Mouse (Mus musculus) neural tube, embryonic 11.5 days (tissue): ENCODE measurements around the gene Bola1. TPM values are rescaled to one million over a fixed set of nuclear protein-coding genes. Genes with fewer than 3 reads are reported as not detected.
A peak's percentile ranks its signal among the peaks of the same experiment; 100 is the strongest.

Experiments used
- ATAC-seq: fragments of 200-750 bp; cut with Nextera tagmentation; 2 replicates; pipeline ENCODE4 v1.8.0; 2017; ENCODE audit warnings: moderate number of reproducible peaks, mild to moderate bottlenecking, moderate TSS enrichment, moderate library complexity; ENCODE audit not compliant: insufficient read depth, low FRiP score, low TSS enrichment
- DNase-seq: peaks from one replicate; pipeline ENCODE4 v3.0.0-alpha.2; 2015; ENCODE audit warnings: low spot score
- H3K27ac ChIP-seq: fragments of 300-500 bp; sonication (generic); 2 replicates; pipeline ENCODE4 v1.5.1; 2014; ENCODE audit warnings: low read depth, mild to moderate bottlenecking, low read length
- H3K27me3 ChIP-seq: fragments of 300-500 bp; sonication (generic); 2 replicates; pipeline ENCODE4 v1.6.1; 2014; ENCODE audit warnings: mild to moderate bottlenecking, low read length, mixed read lengths; ENCODE audit not compliant: control insufficient read depth, insufficient read depth
- H3K36me3 ChIP-seq: fragments of 300-500 bp; sonication (generic); 2 replicates; pipeline ENCODE4 v1.6.1; 2014; ENCODE audit warnings: mild to moderate bottlenecking, low read length, moderate library complexity, mixed read lengths; ENCODE audit not compliant: control insufficient read depth, insufficient read depth
- H3K4me1 ChIP-seq: fragments of 300-500 bp; sonication (generic); 2 replicates; pipeline ENCODE4 v1.6.1; 2014; ENCODE audit warnings: low read length, mixed read lengths; ENCODE audit not compliant: control insufficient read depth, insufficient read depth
- H3K4me2 ChIP-seq: fragments of 300-500 bp; sonication (generic); 2 replicates; pipeline ENCODE4 v1.6.1; 2014; ENCODE audit warnings: low read depth, mild to moderate bottlenecking, moderate library complexity
- H3K4me3 ChIP-seq: fragments of 300-500 bp; sonication (generic); 2 replicates; pipeline ENCODE4 v1.5.1; 2014; ENCODE audit warnings: low read depth, low read length
- H3K9ac ChIP-seq: fragments of 300-500 bp; sonication (generic); 2 replicates; pipeline ENCODE4 v1.6.1; 2014; ENCODE audit warnings: mild to moderate bottlenecking, low read length
- H3K9me3 ChIP-seq: fragments of 300-500 bp; sonication (generic); 2 replicates; pipeline ENCODE4 v1.6.1; 2016; ENCODE audit warnings: low read length; ENCODE audit not compliant: control insufficient read depth
- WGBS: fragments of 180-500 bp; shearing (Covaris S2); extraction: QIAGEN DNeasy Blood & Tissue Kit; methylation state at CpG from one replicate; pipeline ENCODE4 v1.1.7; 2014; 5-methylcytosine and 5-hydroxymethylcytosine counted together
- polyA plus RNA-seq: library from polyadenylated mRNA; unstranded; fragments of >200 nt; fragmentation: Nextera tagmentation; extraction: Ambion mirVana; gene quantifications from 2 replicates; pipeline ENCODE4 v1.2.1, GENCODE M21; 2014

The Bola1 gene
- polyA plus RNA-seq, 1 experiment from 2014 or later = 70.4 TPM

DNA sequence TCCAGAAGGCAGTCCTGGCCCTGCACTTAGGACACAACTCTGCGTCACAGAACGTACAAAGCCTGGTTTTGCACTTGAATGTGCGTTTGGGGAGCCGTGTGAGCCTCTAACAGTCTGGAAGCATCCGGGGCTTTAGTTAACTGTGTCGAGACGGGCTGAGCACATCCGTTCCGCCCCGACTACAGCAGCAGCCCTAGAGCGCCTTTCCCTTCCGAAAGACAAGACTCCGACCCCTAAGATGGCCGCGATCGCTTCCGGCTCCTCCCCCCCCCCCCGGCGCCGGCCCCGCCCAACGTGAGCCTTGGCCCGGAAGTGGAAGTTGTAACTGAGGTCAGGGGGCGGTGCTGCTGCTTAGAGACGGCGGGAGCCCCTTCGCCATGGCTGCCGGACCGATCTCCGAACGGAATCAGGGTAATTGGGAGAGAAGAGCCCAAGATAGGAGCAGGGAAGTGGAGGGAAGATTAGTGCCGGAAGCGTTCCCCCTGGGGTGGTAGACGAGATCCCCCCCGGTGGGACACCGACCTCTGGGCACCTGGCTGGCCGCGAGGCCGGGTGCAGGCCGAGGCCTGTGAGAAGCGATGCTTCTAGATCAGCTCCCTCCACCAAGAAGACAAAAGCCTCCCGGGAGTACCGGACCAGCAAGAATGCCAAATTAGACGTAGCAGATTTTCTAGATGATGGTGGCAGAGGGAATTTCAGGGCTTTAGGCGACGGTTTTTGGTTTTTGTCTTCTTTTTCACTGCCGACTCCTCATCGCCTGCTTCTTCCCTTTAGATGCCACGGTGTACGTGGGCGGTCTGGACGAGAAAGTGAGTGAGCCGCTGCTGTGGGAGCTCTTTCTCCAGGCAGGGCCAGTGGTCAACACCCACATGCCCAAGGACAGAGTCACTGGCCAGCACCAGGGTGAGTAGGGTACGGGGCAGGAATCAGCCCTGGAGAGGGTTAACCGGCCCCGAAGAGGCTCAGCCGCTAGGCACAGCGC is 47.0 kb downstream of the Bola1 start, which contains the start of gene Sf3b4:
Gene Sf3b4, plus strand, starts transcription at position 136 of the 982 bp plus-strand sequence.
- under 1% methylated on average over 56 of the region's 58 CpGs for WGBS
- Histone ChIP-seq H3K4me2 (peak within 1 kb of the TSS; percentile 94), H3K27ac (peak within 1 kb of the TSS; percentile 97), H3K27me3 (no peaks in the 10 kb centered on the region), H3K9ac (peak within 1 kb of the TSS; percentile 95), H3K36me3 (peaks cover 1% of the 10 kb centered on the region), H3K4me1 (peaks cover 12% of the 10 kb centered on the region), H3K4me3 (peak within 1 kb of the TSS; percentile 94), H3K9me3 (no peaks in the 10 kb centered on the region)
- ATAC-seq (peak; percentile 90), DNase-seq (peak; percentile 94)

DNA sequence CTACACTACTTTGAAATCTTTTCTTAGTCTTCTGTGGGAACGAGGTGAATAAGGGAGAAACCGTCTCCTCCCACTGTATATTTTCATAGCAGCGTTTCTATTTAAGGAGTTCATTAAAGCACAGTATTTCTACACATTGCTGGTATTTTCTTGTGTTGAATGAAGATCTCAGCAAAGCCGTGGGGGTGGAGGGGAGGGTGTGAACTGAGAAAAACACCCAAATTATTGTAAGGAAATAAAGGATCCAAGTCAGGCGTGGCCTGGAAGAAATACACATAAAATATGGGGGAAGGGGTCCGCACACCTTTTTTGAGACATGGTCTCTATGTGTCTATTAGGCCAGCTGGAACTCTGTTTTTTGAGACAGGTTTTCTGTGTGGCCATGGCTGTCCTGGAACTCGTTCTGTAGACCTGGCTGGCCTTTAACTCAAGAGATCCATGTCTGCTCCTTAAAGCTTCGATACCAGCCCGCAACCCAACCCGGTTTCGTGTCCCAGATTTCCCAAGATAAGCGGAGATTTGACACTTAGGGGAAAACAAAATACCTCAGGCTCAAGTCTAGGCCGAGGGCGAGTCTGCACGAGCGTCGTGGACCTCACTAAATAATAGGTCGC is 47.8 kb downstream of the Bola1 start:
- H3K4me2 ChIP-seq = peak overlapping the region; percentile 94
- peak overlapping the region; percentile 95 for H3K9ac ChIP-seq
- ATAC-seq (no peak), DNase-seq (no peak)
- H3K36me3 ChIP-seq = no peaks in the 10 kb centered on the region
- peaks cover 12% of the 10 kb centered on the region for H3K4me1 ChIP-seq
- peak overlapping the region; percentile 97 for H3K27ac ChIP-seq
- H3K9me3 ChIP-seq = no peaks in the 10 kb centered on the region
- H3K27me3 ChIP-seq = no peaks in the 10 kb centered on the region
- H3K4me3 ChIP-seq = peak overlapping the region; percentile 94
- 25% methylated on average over 18 of the region's 18 CpGs for WGBS

DNA sequence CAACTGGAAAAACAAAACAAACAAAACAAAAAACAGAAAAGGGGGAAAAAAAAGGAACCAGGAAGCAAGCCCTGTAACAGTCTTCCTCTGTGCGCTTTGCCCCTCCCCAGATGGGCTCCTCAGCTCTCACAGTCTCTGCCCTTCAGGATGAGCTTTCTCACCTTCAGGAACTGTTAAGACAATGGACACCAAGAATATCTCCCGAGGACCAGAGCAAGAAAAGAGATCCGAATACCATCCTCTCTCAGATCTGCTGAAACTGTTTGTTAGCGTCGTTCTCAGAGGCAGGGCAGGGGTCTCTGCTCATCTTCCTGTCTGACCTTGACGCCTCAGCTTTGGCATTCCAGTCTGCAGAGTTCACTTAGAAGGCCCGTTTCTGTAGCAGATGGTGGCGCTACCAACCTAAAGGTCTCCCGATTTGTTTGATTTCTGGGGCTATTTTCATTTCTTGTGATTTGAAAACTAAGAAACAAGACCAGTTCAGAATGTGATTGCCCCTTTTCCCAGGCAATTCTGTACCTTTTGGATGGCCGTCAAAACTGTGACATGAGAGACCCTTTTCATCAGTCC is 48.4 kb downstream of the Bola1 start:
- 74% methylated on average over 10 of the region's 10 CpGs for WGBS
- H3K4me3 ChIP-seq = peak overlapping the region; percentile 94; the same call in 1 of the 2 replicates

DNA sequence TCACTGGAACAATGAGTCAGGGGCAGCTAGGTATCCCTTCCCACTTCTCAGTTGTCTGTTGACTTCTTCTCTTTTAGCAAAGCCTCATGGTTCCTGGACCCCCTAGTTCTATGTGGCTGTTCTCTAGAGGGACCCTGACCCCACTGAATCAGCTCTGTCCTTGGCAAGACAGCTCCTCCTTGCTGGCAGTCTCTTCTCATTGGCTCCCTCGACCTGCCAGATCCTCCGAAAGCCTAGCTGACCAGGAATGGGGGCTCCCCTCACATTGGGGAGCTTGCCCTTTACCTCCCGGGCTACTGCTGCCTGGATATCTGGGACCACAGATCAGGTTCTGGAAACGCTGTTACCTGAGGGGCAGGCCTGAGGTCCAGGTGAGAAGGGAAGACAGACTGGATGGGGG is 49.2 kb downstream of the Bola1 start:
- Histone ChIP-seq H3K36me3 (no peaks in the 10 kb centered on the region), H3K4me2 (no peak overlapping the region), H3K27me3 (no peaks in the 10 kb centered on the region), H3K9ac (no peak overlapping the region), H3K9me3 (no peaks in the 10 kb centered on the region), H3K4me1 (peaks cover 12% of the 10 kb centered on the region), H3K27ac (no peak overlapping the region), H3K4me3 (no peak overlapping the region)
- ATAC-seq = no peak
- 92% methylated on average over 4 of the region's 4 CpGs for WGBS
- no peak for DNase-seq

More for the DNA sequence above, 48.4 kb downstream of the Bola1 start:
- Histone ChIP-seq H3K4me1 (peaks cover 12% of the 10 kb centered on the region), H3K36me3 (no peaks in the 10 kb centered on the region), H3K9ac (peak overlapping the region; percentile 95), H3K9me3 (no peaks in the 10 kb centered on the region), H3K4me2 (peak overlapping the region; percentile 94), H3K27ac (no peak overlapping the region), H3K27me3 (no peaks in the 10 kb centered on the region)
- DNase-seq (no peak), ATAC-seq (no peak)

DNA sequence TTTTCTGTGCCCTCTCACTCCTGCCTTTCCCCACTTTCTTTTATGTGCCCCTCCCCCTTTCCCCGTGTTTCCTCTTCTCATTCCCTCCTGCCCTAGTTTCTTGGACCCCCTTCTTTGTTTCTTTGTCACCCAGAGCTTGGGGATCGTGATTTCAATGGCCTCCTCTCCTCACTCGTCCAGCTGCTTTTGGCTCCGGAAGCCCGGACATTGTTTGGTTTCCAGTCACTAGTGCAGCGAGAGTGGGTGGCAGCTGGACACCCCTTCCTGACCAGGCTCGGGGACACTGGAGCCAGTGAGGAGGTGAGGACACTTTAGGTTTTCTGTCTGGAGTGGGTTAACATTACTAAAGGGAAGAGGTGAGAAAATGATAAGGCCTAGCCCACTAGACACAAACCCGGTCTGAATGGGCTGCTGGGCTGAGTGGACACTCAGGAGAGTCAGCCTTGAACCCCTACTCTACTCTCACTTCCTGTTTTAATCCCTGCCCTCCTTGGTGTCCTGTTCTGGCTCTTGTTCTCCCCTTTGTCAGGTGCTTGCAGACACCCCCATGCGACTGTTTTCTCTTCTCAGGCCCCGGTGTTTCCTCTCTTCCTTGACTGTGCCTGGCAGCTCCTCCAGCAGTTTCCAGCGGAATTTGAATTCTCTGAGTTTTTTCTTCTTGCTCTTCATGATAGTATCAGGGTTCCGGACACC is 50.9 kb downstream of the Bola1 start:
- H3K36me3 ChIP-seq = no peaks in the 10 kb centered on the region
- H3K4me2 ChIP-seq = no peak overlapping the region
- H3K27ac ChIP-seq = no peak overlapping the region
- 77% methylated on average over 12 of the region's 12 CpGs for WGBS
- no peak overlapping the region for H3K4me3 ChIP-seq
- no peak overlapping the region for H3K9ac ChIP-seq
- no peaks in the 10 kb centered on the region for H3K27me3 ChIP-seq
- no peak for ATAC-seq
- H3K4me1 ChIP-seq = peaks cover 8% of the 10 kb centered on the region
- no peaks in the 10 kb centered on the region for H3K9me3 ChIP-seq
- DNase-seq = no peak

DNA sequence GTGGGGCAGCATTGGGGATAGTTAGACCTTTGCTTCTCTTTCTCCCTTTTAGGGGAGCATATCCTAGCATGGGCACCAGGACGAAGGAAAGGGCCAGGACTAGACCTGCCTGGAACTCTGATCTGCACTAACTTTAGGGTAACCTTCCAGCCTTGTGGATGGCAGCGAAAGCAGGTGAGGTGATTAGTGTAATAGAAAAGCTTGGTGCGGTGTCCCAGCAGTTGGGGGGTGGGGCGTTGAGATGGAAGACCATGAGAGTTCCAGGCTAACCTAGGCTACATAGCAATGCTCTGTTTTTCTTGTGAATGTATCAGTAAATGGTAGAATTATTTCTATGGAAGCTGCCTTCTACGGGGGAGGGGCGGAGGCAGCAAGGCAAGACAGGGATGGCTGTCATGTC is 56.5 kb downstream of the Bola1 start:
- no peak overlapping the region for H3K4me2 ChIP-seq
- H3K4me1 ChIP-seq = peaks cover 8% of the 10 kb centered on the region
- H3K27me3 ChIP-seq = no peaks in the 10 kb centered on the region
- no peak for ATAC-seq
- H3K4me3 ChIP-seq = no peak overlapping the region
- no peak for DNase-seq
- 87% methylated on average over 6 of the region's 6 CpGs for WGBS
- H3K36me3 ChIP-seq = no peaks in the 10 kb centered on the region
- no peak overlapping the region for H3K27ac ChIP-seq
- no peaks in the 10 kb centered on the region for H3K9me3 ChIP-seq
- no peak overlapping the region for H3K9ac ChIP-seq

DNA sequence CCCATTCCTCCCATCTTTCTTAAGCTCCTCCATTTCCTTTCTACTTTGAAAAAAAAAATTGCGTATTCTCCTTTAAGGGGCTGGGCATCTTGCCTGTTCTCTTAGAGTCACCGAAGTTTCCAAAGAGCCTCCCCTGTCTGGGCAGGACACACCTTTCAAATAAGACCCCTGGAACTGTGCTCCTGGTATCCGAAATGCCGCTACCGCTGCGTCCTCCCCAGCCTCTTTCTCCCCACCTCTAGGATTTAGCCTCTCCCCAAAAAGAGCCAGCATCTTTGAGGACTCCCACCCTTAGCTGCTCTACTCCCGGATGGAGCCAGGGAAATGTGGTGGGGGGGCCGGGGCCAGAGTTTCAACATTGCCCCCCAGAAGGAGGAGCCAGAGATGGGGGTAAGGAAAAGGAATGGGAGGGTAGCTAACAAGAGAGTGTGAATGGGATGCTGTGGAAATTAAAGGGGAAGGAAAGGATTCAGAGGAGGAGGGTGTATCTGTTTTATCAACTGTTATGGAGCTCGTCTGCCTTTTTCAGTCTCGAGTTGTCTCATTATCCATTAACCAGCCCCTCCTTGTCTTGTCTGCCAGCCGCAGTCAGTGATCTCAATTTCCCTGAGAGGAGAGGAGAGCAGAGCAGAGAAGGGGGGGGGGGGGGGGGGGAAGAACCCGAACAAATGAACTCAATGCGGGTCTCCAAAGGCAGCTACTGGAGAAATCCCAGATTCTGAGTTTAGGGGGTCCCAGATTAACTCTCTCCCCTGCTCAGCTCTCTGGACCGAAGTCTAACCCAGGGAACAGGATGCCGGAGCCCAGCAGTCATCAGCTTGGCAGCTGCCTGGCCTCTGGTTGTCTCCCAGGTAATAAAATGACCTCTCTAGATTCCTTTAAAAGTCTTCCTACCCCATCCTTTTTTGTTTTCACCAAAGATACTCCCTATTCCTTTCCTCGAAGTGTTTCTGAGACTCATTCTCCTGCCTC is 57.4 kb downstream of the Bola1 start, which contains the start of gene Mtmr11:
Gene Mtmr11, plus strand, starts transcription at position 136 of the 972 bp plus-strand sequence.
- Histone ChIP-seq H3K4me1 (peaks cover 8% of the 10 kb centered on the region), H3K4me2 (peak within 1 kb of the TSS; percentile 49), H3K36me3 (no peaks in the 10 kb centered on the region), H3K9me3 (no peaks in the 10 kb centered on the region), H3K9ac (peak within 1 kb of the TSS; percentile 27), H3K4me3 (peak within 1 kb of the TSS; percentile 32), H3K27me3 (no peaks in the 10 kb centered on the region), H3K27ac (no peak within 1 kb of the TSS)
- ATAC-seq (no peak; the same call in 1 of the 2 replicates), DNase-seq (no peak)
- 4% methylated on average over 14 of the region's 16 CpGs for WGBS
